Mouse (Mus musculus) liver, embryonic 14.5 days (tissue): ENCODE measurements around the gene Ppp1r2. TPM values are rescaled to one million over a fixed set of nuclear protein-coding genes. Genes with fewer than 3 reads are reported as not detected.

Experiments
- ATAC-seq: fragments of 200-750 bp; cut with Nextera tagmentation; 2 replicates; pipeline ENCODE4 v1.8.0; 2017; ENCODE audit warnings: moderate number of reproducible peaks, mild to moderate bottlenecking, moderate library complexity; ENCODE audit not compliant: insufficient read depth
- DNase-seq, 3 experiments: peaks; one replicate each; pipeline ENCODE4 v3.0.0-alpha.2; 2012 to 2013; ENCODE audit warnings: low read depth in 3 of 3, low spot score in 3 of 3
- H3K27ac ChIP-seq: fragments of 300-500 bp; sonication (generic); 2 replicates; pipeline ENCODE4 v1.5.1; 2014; ENCODE audit warnings: moderate library complexity, mild to moderate bottlenecking, control low read depth, inconsistent platforms
- H3K27me3 ChIP-seq: fragments of 300-500 bp; sonication (generic); 2 replicates; pipeline ENCODE4 v1.6.1; 2014; ENCODE audit warnings: mild to moderate bottlenecking, low read length, moderate library complexity; ENCODE audit not compliant: control insufficient read depth, insufficient read depth
- H3K36me3 ChIP-seq: fragments of 300-500 bp; sonication (generic); replicated peaks from 2 replicates; pipeline ENCODE4 v1.6.1; 2014; ENCODE audit warnings: low read depth; ENCODE audit not compliant: control insufficient read depth, insufficient read depth
- H3K4me1 ChIP-seq, 2 experiments: fragments of 200-500 bp in 1 of 2; fragments of 300-500 bp in 1 of 2; sonication (generic) in 1 of 2; replicated peaks; 2 replicates each; pipeline ENCODE4 v1.6.1; 2012 to 2014; ENCODE audit warnings: antibody characterized with exemption in 1 of 2, inconsistent platforms in 1 of 2, low read length in 1 of 2; ENCODE audit not compliant: control insufficient read depth in 2 of 2, insufficient read depth in 2 of 2
- H3K4me2 ChIP-seq: fragments of 300-500 bp; sonication (generic); 2 replicates; pipeline ENCODE4 v1.6.1; 2014; ENCODE audit warnings: low read depth, mild to moderate bottlenecking, control low read depth, moderate library complexity
- H3K4me3 ChIP-seq, 2 experiments: fragments of 200-500 bp in 1 of 2; fragments of 300-500 bp in 1 of 2; sonication (generic) in 1 of 2; 2 replicates each; pipeline ENCODE4 v1.5.1; 2012 to 2014; ENCODE audit warnings: low read depth in 2 of 2, low read length in 2 of 2, mild to moderate bottlenecking in 2 of 2, control low read depth in 1 of 2, inconsistent platforms in 1 of 2, moderate library complexity in 1 of 2; ENCODE audit not compliant: insufficient read depth in 1 of 2
- H3K9ac ChIP-seq: fragments of 300-500 bp; sonication (generic); replicated peaks from 2 replicates; pipeline ENCODE4 v1.6.1; 2014; ENCODE audit warnings: mild to moderate bottlenecking, control low read depth, moderate library complexity
- H3K9me3 ChIP-seq: fragments of 300-500 bp; sonication (generic); 2 replicates; pipeline ENCODE4 v1.6.1; 2016; ENCODE audit warnings: low read length, mixed read lengths; ENCODE audit not compliant: control insufficient read depth
- CTCF ChIP-seq: IDR thresholded peaks from 2 replicates; pipeline ENCODE4 v1.5.1; 2016; ENCODE audit warnings: antibody characterized with exemption, low read depth, control low read depth
- EP300 ChIP-seq: IDR thresholded peaks from 2 replicates; pipeline ENCODE4 v1.6.1; 2016; ENCODE audit warnings: antibody characterized with exemption, low read depth
- WGBS: fragments of 180-500 bp; shearing (Covaris S2); extraction: QIAGEN DNeasy Blood & Tissue Kit; methylation state at CpG from one replicate; pipeline ENCODE4 v1.1.7; 2014; ENCODE audit not compliant: insufficient replicate concordance; 5-methylcytosine and 5-hydroxymethylcytosine counted together
- polyA plus RNA-seq, 2 experiments: library from polyadenylated mRNA; depleted of rRNA in 1 of 2; stranded (reverse) in 1 of 2; unstranded in 1 of 2; fragments of >200 nt; fragmentation: Nextera tagmentation in 1 of 2; extraction: Ambion mirVana in 1 of 2; gene quantifications; 2 replicates each; pipeline versions ENCODE4 v1.2.1 to v1.2.3; 2012 to 2014

The Ppp1r2 gene
- polyA plus RNA-seq, 2 experiments, result 13.0 to 31.5 TPM

GRCm38 (mm10) chr16:31247442-31247841 is 27.6 kb downstream of the Ppp1r2 start:
- H3K27ac ChIP-seq, result no peak overlapping the region
- H3K4me3 ChIP-seq, result no peak overlapping the region
- H3K9me3 ChIP-seq, result no peaks in the 10 kb centered on the region
- ATAC-seq (no peak), DNase-seq (no peak)
- TF ChIP-seq CTCF (no peak), EP300 (no peak)
- no peak overlapping the region for H3K4me2 ChIP-seq
- WGBS, result 44% methylated on average over 7 of the region's 7 CpGs
- no peaks in the 10 kb centered on the region for H3K27me3 ChIP-seq
- H3K36me3 ChIP-seq, result no peaks in the 10 kb centered on the region
- no peak overlapping the region for H3K9ac ChIP-seq
- 0 out of 4 replicates have a peak, but pooled peaks cover 0 to 2% of the 10 kb centered on the region in 2 experiments for H3K4me1 ChIP-seq

GRCm38 (mm10) chr16:31244053-31244452 is 31.0 kb downstream of the Ppp1r2 start:
- H3K27me3 ChIP-seq, result no peaks in the 10 kb centered on the region
- no peaks in the 10 kb centered on the region for H3K9me3 ChIP-seq
- no peak for DNase-seq
- H3K4me1 ChIP-seq, result no peaks in the 10 kb centered on the region
- no peak overlapping the region for H3K4me3 ChIP-seq
- ATAC-seq, result no peak
- H3K27ac ChIP-seq, result no peak overlapping the region
- TF ChIP-seq CTCF (no peak), EP300 (no peak)
- no peak overlapping the region for H3K4me2 ChIP-seq
- H3K36me3 ChIP-seq, result no peaks in the 10 kb centered on the region
- H3K9ac ChIP-seq, result no peak overlapping the region
- 66% methylated on average over 3 of the region's 3 CpGs for WGBS

GRCm38 (mm10) chr16:31241433-31241832 is 33.6 kb downstream of the Ppp1r2 start:
- DNase-seq (no peak), ATAC-seq (no peak)

GRCm38 (mm10) chr16:31240569-31240968 is 34.5 kb downstream of the Ppp1r2 start:
- 69% methylated on average over 8 of the region's 8 CpGs for WGBS
- TF ChIP-seq EP300 (no peak), CTCF (no peak)
- Histone ChIP-seq H3K27me3 (no peaks in the 10 kb centered on the region), H3K4me2 (no peak overlapping the region), H3K36me3 (no peaks in the 10 kb centered on the region), H3K9me3 (no peaks in the 10 kb centered on the region), H3K27ac (no peak overlapping the region), H3K9ac (no peak overlapping the region), H3K4me1 (no peaks in the 10 kb centered on the region; a peak in 2 of 4 replicates), H3K4me3 (no peak overlapping the region)
- no peak for ATAC-seq
- no peak for DNase-seq

More at GRCm38 (mm10) chr16:31241433-31241832, 33.6 kb downstream of the Ppp1r2 start:
- Histone ChIP-seq H3K27ac (no peak overlapping the region), H3K36me3 (no peaks in the 10 kb centered on the region), H3K4me3 (no peak overlapping the region), H3K9me3 (no peaks in the 10 kb centered on the region), H3K9ac (no peak overlapping the region), H3K4me2 (no peak overlapping the region), H3K4me1 (no peaks in the 10 kb centered on the region), H3K27me3 (no peaks in the 10 kb centered on the region)
- TF ChIP-seq EP300 (no peak), CTCF (no peak)
- 75% methylated on average over 9 of the region's 9 CpGs for WGBS

GRCm38 (mm10) chr16:31238281-31238680 is 36.8 kb downstream of the Ppp1r2 start:
- DNase-seq (no peak), ATAC-seq (no peak)
- whole genome bisulfite sequencing, result 83% methylated on average over 5 of the region's 5 CpGs
- Histone ChIP-seq H3K9ac (no peak overlapping the region), H3K4me1 (peaks cover 0 to 11% of the 10 kb centered on the region in 2 experiments; a peak in 2 of 4 replicates), H3K36me3 (no peaks in the 10 kb centered on the region), H3K4me3 (no peak overlapping the region), H3K27ac (no peak overlapping the region), H3K4me2 (no peak overlapping the region), H3K9me3 (no peaks in the 10 kb centered on the region), H3K27me3 (no peaks in the 10 kb centered on the region)
- TF ChIP-seq EP300 (no peak), CTCF (no peak)
